Mouse (Mus musculus) megakaryocyte progenitor cell, adult 5-6 weeks (primary cell): Measurements from ENCODE around the gene Eef1akmt4. TPM values are rescaled to one million over a fixed set of nuclear protein-coding genes. Genes with fewer than 3 reads are reported as not detected.

ENCODE experiments used
- ATAC-seq: replicated peaks from 2 replicates; pipeline ENCODE4 v1.8.0; 2016; ENCODE audit warnings: mild to moderate bottlenecking, moderate TSS enrichment, inconsistent platforms; ENCODE audit not compliant: poor library complexity
- total RNA-seq, 2 experiments: library from RNA; stranded (forward) in 1 of 2; stranded (reverse) in 1 of 2; fragments of 157-497, 149-512 nt in 1 of 2; fragments of 200-1000 nt in 1 of 2; gene quantifications; 2 replicates each; pipeline versions ENCODE4 v1.2.3 to v1.2.4; 2015 to 2017

Gene Eef1akmt4
- total RNA-seq (2015) (38.4 and 46.5 TPM in 2 replicates), total RNA-seq (2017) (6.4 and 8.0 TPM in 2 replicates)

DNA sequence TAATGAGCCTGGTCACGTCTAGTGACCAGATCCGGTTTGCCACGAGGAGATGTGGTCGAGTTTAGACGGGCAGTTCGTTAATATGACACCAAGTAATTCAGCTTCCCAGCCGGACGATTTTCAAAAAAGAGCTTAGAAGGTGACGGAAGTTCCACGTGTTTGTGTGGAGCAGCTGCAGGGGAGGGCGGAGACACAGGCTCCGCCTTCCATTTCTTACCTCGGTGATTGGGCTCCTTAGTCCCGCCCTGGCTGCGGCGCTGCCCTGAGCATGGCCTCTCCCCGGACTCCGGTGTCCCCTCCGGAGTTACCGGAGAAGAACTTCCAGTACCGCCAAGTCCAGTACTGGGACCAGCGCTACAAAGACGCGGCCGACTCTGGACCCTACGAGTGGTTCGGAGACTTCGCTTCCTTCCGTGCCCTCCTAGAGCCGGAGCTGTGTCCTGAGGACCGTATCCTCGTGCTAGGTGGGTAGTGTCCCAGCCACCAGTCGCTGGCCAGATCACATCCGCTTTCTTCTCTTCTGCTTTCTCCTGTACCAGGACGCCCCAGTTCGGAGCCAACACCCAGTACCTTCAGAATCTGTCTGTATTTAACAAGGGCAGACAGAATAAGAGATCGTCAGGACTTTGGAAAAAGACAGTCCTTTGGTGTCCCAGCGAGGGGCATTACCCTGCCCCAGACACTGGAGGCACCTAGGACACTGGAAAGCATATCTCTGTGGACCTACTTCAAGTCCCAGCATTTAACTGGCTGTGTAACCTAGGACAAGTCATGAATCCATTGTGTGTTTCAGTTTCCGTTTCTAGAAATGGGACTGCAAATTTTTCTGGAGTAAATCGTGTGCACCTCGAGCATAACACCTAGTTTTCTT lies at the start of gene Eef1akmt4, which contains the start of the genes Gm49333 and Alg3:
Gene Eef1akmt4 (plus strand): TSS at position 237 of the 871 bp plus-strand sequence.
Gene Gm49333 (plus strand): TSS at position 254 of the 871 bp plus-strand sequence.
Gene Alg3 (minus strand): TSS at position 379 of the 871 bp plus-strand sequence.
- ATAC-seq = peak; percentile 94

DNA sequence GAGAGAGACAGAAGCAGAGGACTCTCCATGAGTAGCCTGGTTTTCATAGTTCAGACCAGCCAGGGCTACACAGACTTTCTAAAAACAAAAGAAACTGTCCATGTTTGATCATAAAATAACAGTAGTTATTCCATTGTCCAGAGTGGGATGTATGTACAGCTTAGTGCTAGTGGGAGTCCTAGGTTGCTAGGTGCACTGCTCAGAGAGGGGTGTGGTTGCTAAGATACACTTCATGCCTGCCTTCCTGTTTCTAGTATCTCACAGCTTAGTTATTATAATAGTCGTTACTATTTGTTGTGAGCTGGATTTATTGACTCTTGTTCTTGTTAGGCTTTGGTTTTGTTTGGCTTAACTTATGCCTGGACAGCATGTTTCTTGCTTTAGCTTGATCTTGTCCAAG lies 46.3 kb upstream of the Eef1akmt4 start:
- no peak for ATAC-seq

DNA sequence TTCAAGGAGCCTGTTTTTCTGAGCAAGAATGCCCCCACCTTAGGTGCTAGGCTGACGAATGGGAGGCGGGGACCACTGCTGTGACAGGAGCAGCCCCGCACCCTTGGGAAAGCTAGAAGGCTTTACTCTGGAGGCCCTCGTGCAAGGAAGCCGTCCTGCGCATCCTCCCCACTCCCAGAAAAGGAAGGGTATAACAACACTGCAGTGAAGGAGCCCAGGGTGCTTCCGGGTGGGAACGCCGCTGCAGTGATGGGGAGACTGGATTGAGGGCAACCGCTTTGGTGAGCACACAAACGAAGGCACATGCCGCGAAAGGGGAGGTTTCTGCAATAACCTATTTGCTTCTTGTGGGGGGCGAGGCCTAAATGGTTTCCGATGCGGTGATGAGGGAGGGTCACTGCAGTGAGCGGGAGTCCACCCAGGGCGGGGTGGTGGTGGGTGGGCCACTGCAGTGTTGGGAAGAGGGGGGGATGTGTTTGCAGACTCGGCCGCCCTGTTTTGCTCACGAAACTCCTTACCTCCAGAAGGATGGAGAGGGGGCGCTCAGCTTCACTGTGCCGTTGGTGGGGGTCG lies 21.9 kb upstream of the Eef1akmt4 start, which contains the start of gene Vwa5b2:
Gene Vwa5b2 (plus strand): TSS at position 106 of the 573 bp plus-strand sequence.
- ATAC-seq = no peak

DNA sequence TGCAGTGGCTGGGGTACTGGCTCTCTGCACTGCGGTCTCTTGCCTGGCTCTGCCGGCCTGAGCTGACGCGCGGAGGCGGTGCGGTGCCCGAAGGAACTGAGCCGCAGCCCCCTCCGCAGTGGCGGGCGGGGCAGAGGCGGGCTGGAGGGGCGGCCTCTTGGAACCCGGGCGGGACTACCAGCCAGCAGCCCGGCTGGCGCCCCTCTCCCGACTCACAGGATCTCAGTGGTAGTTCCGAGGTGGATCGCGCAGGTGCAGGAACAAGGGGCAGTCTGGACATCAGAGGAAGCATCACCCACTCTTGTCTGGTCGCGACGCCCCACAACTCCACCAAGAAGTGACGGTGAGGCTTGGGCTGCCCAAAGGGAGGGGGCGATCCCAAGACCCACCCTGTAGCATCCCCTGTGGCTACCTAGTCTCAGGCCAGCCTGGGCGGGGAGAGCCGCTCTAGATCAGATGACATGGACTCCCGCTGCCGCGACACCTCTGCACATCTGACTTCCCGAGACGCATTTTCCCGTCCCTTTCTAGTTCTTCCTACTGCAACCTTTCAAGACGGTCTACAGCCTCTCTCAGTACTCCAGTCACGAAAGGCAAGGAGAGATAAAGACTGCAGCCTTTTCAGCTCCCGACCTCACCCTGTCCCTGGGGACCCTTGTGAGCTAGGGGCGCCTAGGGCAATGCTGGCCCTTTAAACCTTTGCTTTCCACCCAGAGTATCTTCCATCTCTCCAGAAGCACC lies 21.3 kb upstream of the Eef1akmt4 start:
- ATAC-seq = peak; percentile 41; the same call in 1 of the 2 replicates

DNA sequence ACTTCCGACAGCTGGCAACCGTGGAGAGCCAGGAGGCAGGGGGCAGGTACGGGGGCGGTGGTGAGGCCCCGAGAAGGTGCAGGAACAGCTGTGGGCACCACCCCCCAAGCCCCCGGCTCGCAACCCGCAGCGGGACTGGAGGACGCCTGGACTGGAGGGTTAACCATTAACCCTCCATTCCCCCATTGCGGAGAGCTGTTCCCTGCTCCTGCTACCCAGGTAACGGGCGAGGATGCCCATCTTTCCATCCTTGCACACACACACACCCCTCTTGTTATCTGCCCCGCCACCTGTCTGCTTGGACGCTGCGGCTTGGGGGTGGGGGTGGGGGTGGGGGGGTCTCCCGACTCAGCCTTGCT lies 20.7 kb upstream of the Eef1akmt4 start:
- ATAC-seq = no peak

DNA sequence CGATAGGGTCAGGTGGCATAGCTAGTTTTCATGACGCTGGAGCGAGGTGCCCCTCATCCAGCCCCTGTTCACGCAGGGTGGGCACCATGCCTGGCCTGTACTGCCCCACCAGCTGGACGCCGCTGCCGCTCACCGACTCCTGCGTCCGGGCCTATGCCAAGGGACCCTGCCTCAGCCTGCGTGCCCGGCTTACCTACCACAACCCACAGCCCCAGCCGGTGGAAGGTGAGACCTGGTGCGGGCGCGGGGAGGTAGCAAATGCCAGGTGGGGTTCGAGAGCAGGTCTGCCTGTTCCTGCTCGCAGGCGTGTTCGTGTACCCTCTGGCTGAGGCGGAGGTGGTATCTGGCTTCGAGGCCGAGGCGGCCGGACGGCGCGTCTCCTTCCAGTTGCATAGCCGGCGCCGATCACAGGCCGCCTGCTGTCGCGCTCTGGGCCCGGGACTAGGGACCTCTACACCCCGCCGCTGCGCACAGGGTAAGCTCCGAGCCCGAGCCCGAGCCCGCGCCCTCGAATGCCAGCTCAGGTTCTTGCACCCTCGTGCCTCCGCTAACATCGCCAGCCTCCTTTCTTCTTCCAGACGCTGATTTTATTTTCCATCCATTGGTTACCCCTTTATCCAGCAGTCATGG lies 20.2 kb upstream of the Eef1akmt4 start:
- ATAC-seq = 0 out of 2 replicates have a peak, but pooled peaks have one; percentile 7

DNA sequence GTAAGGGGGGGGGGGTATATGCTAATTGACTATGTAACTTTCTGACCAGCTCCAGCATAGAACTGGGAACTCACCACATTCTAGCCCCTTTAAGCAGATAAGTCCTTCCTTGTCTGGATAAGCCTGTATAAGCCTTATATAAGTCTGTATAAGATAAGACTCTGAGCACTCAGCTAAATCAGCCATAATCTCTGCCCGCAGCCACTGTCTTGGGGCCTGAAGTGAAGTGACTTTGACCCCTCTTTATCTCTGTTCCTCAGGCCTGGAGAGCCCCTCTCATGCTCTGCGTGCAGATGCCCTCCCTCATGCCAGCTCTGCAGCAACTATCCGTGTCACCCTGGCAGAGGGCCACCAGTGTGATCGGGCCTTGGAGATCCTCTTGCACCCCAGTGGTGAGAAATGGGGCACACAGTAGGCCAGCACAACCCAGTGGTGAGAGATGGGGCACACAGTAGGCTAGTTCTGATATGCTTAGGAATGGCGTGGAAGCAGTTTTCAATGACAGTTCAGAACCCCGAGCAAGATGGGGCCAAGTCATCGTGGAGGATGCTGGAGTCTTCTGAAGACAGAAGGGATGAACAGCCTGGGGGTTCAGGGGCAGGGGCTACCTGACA lies 16.2 kb upstream of the Eef1akmt4 start:
- peak; percentile 82 for ATAC-seq

DNA sequence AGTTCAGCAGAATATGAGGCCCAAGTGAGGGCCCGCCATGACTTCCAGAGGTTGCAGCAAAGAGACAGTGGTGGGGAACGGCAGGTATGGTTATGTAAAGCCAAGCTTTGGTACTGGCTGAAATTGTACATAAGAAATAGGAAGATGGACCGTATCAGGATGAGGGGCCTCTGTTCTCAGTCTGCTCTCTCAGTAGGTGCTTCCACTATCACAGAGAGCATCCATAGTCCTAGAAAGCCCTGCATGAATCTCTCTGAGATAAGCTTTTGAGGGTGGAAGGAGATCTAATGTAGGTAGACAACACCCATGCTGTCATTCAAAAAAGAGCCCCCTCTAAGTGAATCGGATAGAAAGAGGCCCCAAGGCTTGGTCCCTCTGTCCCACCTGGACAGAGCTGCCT lies 15.7 kb upstream of the Eef1akmt4 start:
- no peak for ATAC-seq

DNA sequence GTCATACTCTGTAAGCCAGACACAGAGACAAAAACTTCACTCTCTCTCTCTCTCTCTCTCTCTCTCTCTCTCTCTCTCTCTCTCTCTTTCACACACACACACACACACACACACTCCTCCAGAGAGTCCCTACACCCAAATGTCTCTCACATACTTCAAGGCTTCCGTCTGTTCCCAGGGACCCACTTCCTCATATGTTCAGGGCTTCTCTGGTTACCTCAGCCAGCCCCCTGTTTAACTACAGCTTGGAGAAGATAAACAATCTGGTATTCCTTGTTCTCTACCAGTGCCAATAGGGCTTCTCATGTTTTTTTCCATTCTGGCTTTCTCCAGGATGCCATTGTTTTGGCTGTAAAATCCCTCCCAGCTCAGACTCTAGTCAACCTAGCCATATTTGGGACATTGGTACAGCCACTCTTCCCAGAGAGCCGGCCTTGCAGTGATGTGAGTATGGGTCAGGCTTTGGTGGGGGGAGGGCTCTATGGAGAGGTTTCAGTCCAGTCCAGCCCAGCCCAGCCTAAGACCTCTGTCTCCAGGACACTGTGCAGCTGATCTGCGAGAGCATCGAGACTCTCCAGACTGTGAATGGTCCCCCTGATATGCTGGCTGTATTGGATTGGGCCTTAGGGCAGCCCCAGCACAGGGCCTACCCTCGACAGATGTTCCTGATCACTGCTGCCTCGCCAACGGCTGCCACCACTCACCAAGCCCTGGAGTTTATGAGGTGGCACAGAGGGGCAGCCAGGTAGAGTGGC lies 14.5 kb upstream of the Eef1akmt4 start:
- no peak for ATAC-seq

DNA sequence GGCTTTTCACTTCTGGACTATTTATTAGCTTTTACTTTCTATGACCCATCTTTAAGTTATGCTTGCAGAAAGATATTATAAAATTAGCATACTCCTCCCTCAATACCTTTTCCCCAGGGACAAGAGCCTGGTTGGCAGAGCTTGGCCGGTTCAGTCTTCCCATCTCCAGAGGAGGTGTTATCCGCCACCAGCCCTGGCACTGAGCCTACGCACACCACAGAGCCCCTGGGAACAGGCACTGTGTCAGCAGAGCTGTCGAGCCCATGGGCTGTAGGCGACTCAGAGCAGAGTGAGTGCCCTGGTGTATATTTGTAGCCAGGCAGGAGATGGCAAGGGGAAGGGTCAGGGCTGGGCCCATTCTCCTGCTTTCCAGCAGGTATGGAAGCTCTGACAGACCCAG lies 10.9 kb upstream of the Eef1akmt4 start:
- no peak for ATAC-seq

DNA sequence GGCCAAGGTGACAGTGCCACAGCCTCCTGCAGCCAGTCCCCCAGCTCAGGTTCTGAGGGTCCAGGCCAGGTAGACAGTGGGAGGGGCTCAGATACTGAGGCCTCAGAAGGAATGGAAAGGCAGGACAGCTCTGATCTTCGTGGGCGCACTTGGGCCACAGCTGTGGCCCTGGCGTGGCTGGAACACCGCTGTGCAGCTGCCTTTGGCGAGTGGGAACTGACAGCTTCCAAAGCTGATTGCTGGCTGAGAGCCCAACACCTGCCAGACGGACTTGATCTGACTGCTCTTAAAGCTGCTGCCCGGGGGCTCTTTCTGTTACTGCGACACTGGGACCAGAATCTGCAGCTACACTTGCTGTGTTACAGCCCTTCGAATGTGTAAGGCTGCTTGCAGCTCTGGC lies 6.7 kb upstream of the Eef1akmt4 start:
- no peak for ATAC-seq

DNA sequence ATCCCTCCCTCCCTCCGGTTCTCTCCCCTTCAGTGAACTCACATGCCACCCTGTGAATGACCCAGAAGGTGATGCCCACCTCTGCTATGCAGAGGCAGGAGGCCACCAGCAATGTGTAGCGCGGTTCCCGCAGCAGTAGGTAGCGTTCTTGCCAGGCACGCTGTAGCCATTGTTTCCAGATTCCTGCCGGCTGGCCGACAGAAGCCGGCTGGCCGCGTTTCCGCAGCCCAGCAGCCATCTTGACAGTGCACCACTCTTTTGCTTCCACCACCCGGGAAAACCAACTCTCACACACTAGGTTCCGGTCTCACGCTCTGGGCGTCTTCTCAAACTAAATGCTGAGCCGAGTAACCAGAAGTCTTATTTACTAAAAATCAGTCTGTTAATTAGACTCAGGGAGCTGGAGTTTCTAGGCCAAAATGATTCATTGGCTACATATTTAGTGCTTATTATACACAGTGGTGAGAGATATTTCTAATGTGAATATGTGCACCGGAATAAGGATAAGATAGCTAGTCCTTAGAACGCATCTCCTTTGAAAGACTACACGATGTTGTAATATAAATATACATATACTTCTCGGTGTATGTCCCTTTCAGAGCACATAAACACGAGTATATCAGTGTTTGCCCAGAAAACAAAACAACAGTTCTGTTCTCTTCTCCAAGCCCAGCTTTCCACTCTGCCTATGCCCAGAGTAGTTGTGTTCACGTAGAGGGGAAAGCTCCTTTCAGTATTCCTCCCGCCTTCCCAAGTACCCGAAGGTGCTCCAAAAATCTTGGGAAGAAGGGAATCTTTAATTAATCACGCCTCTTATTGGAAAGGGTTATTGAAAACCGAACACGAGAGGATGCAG lies 664 bp upstream of the Eef1akmt4 start:
- peak; percentile 83 for ATAC-seq

DNA sequence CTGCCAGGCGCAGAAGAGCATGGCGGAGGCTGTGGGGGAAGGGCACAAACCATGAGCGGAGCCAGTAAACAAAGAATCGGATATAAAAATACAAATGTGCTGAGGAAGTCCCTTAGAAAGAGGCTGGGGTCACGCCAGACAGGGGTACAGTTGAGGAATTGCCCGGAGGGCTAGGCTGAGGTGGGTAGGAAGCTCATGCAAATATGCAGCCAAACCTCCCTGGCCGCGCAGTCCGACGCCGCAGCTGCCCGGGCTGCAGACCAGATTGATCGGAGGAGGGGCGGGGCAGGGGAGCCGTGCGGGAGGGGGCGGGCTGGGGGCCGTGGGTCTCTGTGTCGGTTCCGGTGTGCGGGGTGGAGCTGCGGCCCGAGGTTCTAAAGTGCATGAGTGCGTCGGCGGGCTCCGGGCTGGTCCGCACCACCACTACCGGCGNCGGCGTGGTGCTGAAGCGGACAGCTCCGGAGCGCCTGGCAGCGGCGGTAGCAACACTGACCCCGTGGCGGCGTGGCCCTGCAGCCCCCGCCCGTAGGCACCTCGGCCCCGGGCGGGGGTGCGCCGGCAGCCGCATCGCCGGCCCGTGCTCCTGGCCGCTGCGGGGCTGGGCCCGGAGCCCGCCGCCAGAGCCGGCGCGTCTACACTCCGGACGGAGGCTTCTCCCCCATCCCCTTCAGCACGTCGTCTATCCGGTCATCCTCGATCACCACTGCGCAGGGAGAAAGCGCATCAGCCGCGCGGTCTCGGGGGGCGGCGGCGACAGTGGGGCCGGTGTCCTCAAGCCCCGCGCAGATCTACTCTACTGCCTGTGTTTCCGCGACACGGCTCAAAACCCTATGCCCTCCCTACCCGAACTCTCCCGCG lies 8.4 kb downstream of the Eef1akmt4 start:
- peak; percentile 68 for ATAC-seq

DNA sequence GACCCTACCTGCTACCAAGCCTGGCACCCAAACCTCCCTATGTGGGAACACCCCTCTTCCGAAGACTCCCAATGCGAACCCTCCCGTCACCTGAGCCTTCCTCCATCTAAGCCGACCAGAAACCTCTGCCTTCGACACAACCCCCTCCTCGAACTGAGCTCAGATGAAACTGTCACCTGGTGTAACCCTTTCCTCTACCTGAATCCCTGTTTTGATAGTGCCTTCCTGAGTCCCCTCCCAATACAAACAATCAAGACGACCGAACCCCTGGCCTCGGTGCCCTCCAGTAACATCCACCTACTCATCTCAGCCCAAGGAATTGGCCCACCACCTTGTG lies 9.0 kb downstream of the Eef1akmt4 start:
- no peak for ATAC-seq

DNA sequence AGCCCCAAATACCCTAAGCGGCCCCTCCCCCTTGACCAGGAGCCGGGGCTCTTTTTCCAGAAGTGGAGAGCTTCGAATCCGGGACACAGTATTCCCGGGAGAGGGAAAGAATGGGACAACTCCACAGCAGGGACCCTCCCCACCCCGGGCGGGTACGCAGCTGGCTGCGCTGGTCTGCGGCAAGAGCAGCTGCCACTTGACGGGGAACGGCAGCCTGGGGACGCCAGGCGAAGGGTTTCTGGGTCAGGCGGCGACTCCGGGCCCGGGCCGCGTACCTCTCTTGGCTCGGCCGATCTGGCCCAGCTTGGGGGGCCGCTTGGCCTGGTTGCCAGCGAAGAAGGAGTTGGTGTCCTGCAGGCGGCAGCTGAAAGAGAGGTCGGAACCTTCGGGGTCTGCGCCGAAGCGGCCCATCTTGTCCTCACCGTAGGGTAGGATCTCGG lies 9.4 kb downstream of the Eef1akmt4 start:
- no peak for ATAC-seq

DNA sequence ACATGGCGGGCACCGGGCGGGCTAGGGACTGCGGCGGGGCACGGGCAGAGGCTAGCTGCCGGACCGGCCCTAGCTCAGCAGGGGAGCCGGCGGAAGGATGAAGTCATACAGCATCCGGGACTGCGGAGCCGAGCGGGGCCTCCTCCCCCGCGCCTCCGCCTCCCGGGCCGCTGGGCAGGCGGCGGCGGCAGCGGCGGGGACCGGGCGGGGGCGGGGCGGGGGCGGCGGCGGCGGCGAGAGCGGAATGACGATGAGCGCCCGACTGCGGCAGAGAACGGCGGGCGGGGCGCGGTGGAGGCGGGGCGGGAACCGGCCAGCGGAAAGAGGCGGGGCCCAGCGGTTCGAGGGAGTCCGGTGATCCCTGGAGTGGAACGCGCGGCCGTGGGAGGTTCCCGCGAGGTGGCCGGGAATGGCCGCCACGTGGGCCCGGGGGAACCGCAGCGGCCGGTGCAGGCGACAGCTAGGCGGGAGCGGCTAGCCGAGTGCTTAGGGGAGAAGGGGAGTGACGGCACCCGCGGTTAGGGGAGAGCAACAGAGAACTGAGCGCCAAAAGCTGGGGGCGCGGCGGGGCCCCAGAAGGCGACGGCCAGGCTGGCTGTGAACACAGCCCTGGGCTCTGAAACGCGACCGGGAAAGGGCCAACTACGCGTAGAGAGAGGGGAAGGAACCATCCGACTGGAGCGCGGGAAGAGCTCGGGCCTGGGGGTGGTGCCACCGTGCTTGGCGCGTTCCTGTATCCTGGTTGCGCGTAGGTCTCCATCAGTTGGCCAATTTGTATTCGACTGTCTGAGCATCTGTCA lies 10.0 kb downstream of the Eef1akmt4 start, which contains the start of gene Camk2n2:
Gene Camk2n2 (minus strand): TSS at position 97 of the 800 bp plus-strand sequence.
- peak; percentile 30; the same call in 1 of the 2 replicates for ATAC-seq
